Mouse (Mus musculus) cerebellum, adult 2 months (tissue): ENCODE measurements at regions not wholly inside any gene's neighbourhood (a gene's known extent, or its start where the extent isn't known, plus 50 kb on each side); places are given as distances from the start of the nearest gene placed in this dataset.

Experiments used
- CTCF ChIP-seq: fragments of 200-500 bp; IDR thresholded peaks from 2 replicates; pipeline ENCODE4 v1.5.1; 2011; ENCODE audit warnings: low read depth, mild to moderate bottlenecking, control low read depth, low read length, moderate library complexity, borderline replicate concordance; ENCODE audit not compliant: insufficient read depth
- POLR2A ChIP-seq: fragments of 200-500 bp; IDR thresholded peaks from 2 replicates; pipeline ENCODE4 v1.6.1; 2011; ENCODE audit warnings: low read length, control low read depth, borderline replicate concordance; ENCODE audit not compliant: insufficient read depth

DNA sequence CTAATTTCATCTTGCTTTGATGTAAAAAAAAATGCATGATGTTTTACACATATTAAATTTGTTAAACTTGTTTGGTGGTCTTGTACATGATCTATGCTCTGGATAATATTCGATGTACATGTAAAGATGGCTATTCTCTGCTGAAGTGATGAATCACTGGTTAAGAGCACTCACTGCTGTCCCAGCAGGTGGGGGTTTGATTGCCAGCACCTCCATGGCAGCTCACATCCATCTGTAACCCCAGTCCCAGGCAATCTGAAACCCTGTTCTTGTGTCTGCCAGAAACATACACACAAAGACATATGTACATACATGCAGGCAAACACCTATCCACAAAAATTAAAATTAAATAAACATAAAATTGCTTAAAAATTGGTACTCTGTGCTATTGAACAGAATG is 448.7 kb upstream of the Gcfc2 start:
- no peak for TF ChIP-seq CTCF
- TF ChIP-seq POLR2A = no peak
